In genomic region chr17:10369961-10370659, GRCm38 (mm10) we compare ENCODE assay signal across 15 mouse cellular contexts. TPM values are rescaled to one million over a fixed set of nuclear protein-coding genes. Genes with fewer than 3 reads are reported as not detected.
DNase-seq lines count a peak whose midpoint lies in the region; ATAC-seq and TF ChIP-seq lines count a peak whose summit lies in the region.
"Had no signal": no experiment of that assay in that cellular context is flagged by ENCODE, and none has a peak within 500 bp of the region (broad histone marks: within the 10 kb centered on the region; RNA-seq: fewer than 3 reads in every experiment).

No protein-coding gene starts in this region.

- peak overlapping the region; percentile 74 for H3K27ac ChIP-seq in gastrocnemius, adult 2 months
- H3K27ac ChIP-seq in liver, adult 2 months (replicated peaks; ENCODE audit: insufficient read depth, low read depth, low read length): peak overlapping the region; percentile 44
- H3K27ac ChIP-seq in liver, embryonic 12.5 days: no peak overlapping the region
- peak overlapping the region; percentile 92 for H3K27ac ChIP-seq in heart, embryonic 12.5 days (ENCODE audit: poor library complexity, severe bottlenecking)
- H3K27ac ChIP-seq: limb, embryonic 12.5 days had no signal

- H3K4me3 ChIP-seq in gastrocnemius, adult 2 months: no peak overlapping the region
- H3K4me3 ChIP-seq in liver, adult 2 months (ENCODE audit: insufficient read depth, low read depth, low read length): no peak overlapping the region
- no peak overlapping the region for H3K4me3 ChIP-seq in liver, embryonic 12.5 days
- no peak overlapping the region for H3K4me3 ChIP-seq in heart, embryonic 12.5 days
- H3K4me3 ChIP-seq: limb, embryonic 12.5 days; myocyte had no signal

- H3K27me3 ChIP-seq in liver, adult 2 months (ENCODE audit: control insufficient read depth, insufficient read depth, low read length): no peaks in the 10 kb centered on the region
- no peaks in the 10 kb centered on the region; the same call in 1 of the 2 replicates for H3K27me3 ChIP-seq in liver, embryonic 12.5 days (replicated peaks)
- H3K27me3 ChIP-seq in heart, embryonic 12.5 days (replicated peaks): no peaks in the 10 kb centered on the region
- H3K27me3 ChIP-seq: limb, embryonic 12.5 days had no signal

- H3K9ac ChIP-seq in liver, adult 2 months (ENCODE audit: low read depth, low read length): no peak overlapping the region
- no peak overlapping the region for H3K9ac ChIP-seq in liver, embryonic 12.5 days
- peak overlapping the region; percentile 52; the same call in 1 of the 2 replicates for H3K9ac ChIP-seq in heart, embryonic 12.5 days
- H3K9ac ChIP-seq: limb, embryonic 12.5 days had no signal

- no peaks in the 10 kb centered on the region for H3K79me2 ChIP-seq in liver, adult 2 months (ENCODE audit: control insufficient read depth, insufficient read depth, low read length)

- H3K36me3 ChIP-seq in liver, adult 2 months (ENCODE audit: control insufficient read depth, insufficient read depth, low read length): no peaks in the 10 kb centered on the region
- no peaks in the 10 kb centered on the region for H3K36me3 ChIP-seq in liver, embryonic 12.5 days
- no peaks in the 10 kb centered on the region for H3K36me3 ChIP-seq in heart, embryonic 12.5 days
- H3K36me3 ChIP-seq: G1E; limb, embryonic 12.5 days had no signal

- peaks cover 5% of the 10 kb centered on the region; the same call in 1 of the 2 replicates for H3K4me1 ChIP-seq in liver, adult 2 months (ENCODE audit: control insufficient read depth, insufficient read depth, low read length)
- peaks cover 18% of the 10 kb centered on the region for H3K4me1 ChIP-seq in liver, embryonic 12.5 days
- H3K4me1 ChIP-seq in heart, embryonic 12.5 days (replicated peaks): peaks cover 89% of the 10 kb centered on the region

- H3K9me3 ChIP-seq in liver, embryonic 12.5 days (replicated peaks): no peaks in the 10 kb centered on the region
- no peaks in the 10 kb centered on the region for H3K9me3 ChIP-seq in heart, embryonic 12.5 days (replicated peaks)
- H3K9me3 ChIP-seq: G1E; limb, embryonic 12.5 days had no signal

- no peak for ATAC-seq in liver, embryonic 12.5 days
- ATAC-seq in heart, embryonic 12.5 days (ENCODE audit: insufficient number of reproducible peaks, low FRiP score): no peak
- ATAC-seq in megakaryocyte progenitor cell, adult 5-6 weeks (replicated peaks; ENCODE audit: poor library complexity): peak; percentile 49

- H3K4me2 ChIP-seq in liver, embryonic 12.5 days: no peak overlapping the region
- peak overlapping the region; percentile 10; the same call in 1 of the 2 replicates for H3K4me2 ChIP-seq in heart, embryonic 12.5 days
- H3K4me2 ChIP-seq: limb, embryonic 12.5 days had no signal

- DNase-seq in gastrocnemius, adult 2 months: no peak
- DNase-seq in gastrocnemius, adult 18-20 months (ENCODE audit: low spot score): no peak
- no peak for DNase-seq in liver, adult 2 months (ENCODE audit: extremely low read depth, low read depth, low spot score)
- DNase-seq in thymus, postnatal 4 days: no peak
- DNase-seq in cerebellum, adult 11-12 months: no peak
- DNase-seq: cerebellum, postnatal 14 days; kidney, postnatal 25 days; lung, adult 18-20 months; right cerebral cortex, postnatal 14 days had no signal

- no peak for TF ChIP-seq POLR2A in liver, adult 2 months (IDR thresholded peaks at IDR 0.05; ENCODE audit: extremely low read depth, insufficient read depth, low read length)

- WGBS in liver, adult 2 months: 85% methylated on average over 13 of the region's 13 CpGs
- 70% methylated on average over 13 of the region's 13 CpGs for WGBS in liver, embryonic 12.5 days (ENCODE audit: insufficient replicate concordance)
- WGBS in heart, embryonic 12.5 days: 69% methylated on average over 13 of the region's 13 CpGs

- intact Hi-C loops in gastrocnemius, adult 2 months (cut with DNase I): no loop called here

- no peak for TF ChIP-seq CTCF in gastrocnemius, adult 2 months (IDR thresholded peaks at IDR 0.05)
- TF ChIP-seq CTCF in liver, adult 2 months (IDR thresholded peaks at IDR 0.05; ENCODE audit: low read depth, low read length): no peak

RNA-seq across cellular contexts. Expression of gene Qk, which starts 50.5 kb away (rescaled TPM):
- 100 to 1,000 TPM; 236 to 397 TPM for total RNA-seq in gastrocnemius, adult 2 months (2021)
- 100 to 1,000 TPM; 274 to 325 TPM for total RNA-seq in gastrocnemius, adult 18-20 months (2021)
- total RNA-seq in liver, adult 2 months (2014; rRNA removed): 30.4 and 33.1 TPM in 2 replicates
- polyA plus RNA-seq in liver, adult 2 months (2012; rRNA removed): 52.4 and 58.7 TPM in 2 replicates
- 8.2 and 8.5 TPM in 2 replicates for polyA plus RNA-seq in liver, embryonic 12.5 days (2016; fragmentation: Nextera tagmentation; extraction: Ambion mirVana)
- polyA plus RNA-seq in heart, embryonic 12.5 days (2016; fragmentation: Nextera tagmentation; extraction: Ambion mirVana): 41.5 and 44.9 TPM in 2 replicates
- total RNA-seq in megakaryocyte progenitor cell, adult 5-6 weeks (2015): 157 and 168 TPM in 2 replicates
- 53.9 and 58.1 TPM in 2 replicates for total RNA-seq in megakaryocyte progenitor cell, adult 5-6 weeks (2017)
